Mouse (Mus musculus) forebrain, postnatal 0 days (tissue): ENCODE measurements at regions not wholly inside any gene's neighbourhood (a gene's known extent, or its start where the extent isn't known, plus 50 kb on each side); places are given as distances from the start of the nearest gene placed in this dataset.

ENCODE experiments used
- ATAC-seq: fragments of 200-750 bp; cut with Nextera tagmentation; 2 replicates; pipeline ENCODE4 v1.8.0; 2017; ENCODE audit warnings: mild to moderate bottlenecking, moderate library complexity
- DNase-seq: peaks from one replicate; pipeline ENCODE4 v3.0.0-alpha.2; 2015
- H3K27ac ChIP-seq: fragments of 300-500 bp; sonication (generic); 2 replicates; pipeline ENCODE4 v1.5.1; 2014; ENCODE audit warnings: low read depth, mild to moderate bottlenecking, antibody characterized with exemption, low read length, moderate library complexity, mixed read lengths
- H3K27me3 ChIP-seq: fragments of 300-500 bp; sonication (generic); 2 replicates; pipeline ENCODE4 v1.6.1; 2014; ENCODE audit warnings: mild to moderate bottlenecking, low read length, mixed read lengths; ENCODE audit not compliant: insufficient read depth
- H3K36me3 ChIP-seq: fragments of 300-500 bp; sonication (generic); 2 replicates; pipeline ENCODE4 v1.6.1; 2014; ENCODE audit warnings: mild to moderate bottlenecking, moderate library complexity; ENCODE audit not compliant: insufficient read depth
- H3K4me1 ChIP-seq: fragments of 300-500 bp; sonication (generic); 2 replicates; pipeline ENCODE4 v1.6.1; 2014; ENCODE audit warnings: antibody characterized with exemption; ENCODE audit not compliant: insufficient read depth
- H3K4me2 ChIP-seq: fragments of 300-500 bp; sonication (generic); 2 replicates; pipeline ENCODE4 v1.6.1; 2014; ENCODE audit warnings: low read depth, mild to moderate bottlenecking, moderate library complexity
- H3K4me3 ChIP-seq: fragments of 300-500 bp; sonication (generic); 2 replicates; pipeline ENCODE4 v1.5.1; 2014; ENCODE audit warnings: low read depth, low read length, mixed read lengths
- H3K9ac ChIP-seq: fragments of 300-500 bp; sonication (generic); 2 replicates; pipeline ENCODE4 v1.6.1; 2014; ENCODE audit warnings: mild to moderate bottlenecking
- H3K9me3 ChIP-seq: fragments of 300-500 bp; sonication (generic); 2 replicates; pipeline ENCODE4 v1.6.1; 2016; ENCODE audit warnings: low read length
- CTCF ChIP-seq: sonication (generic); IDR thresholded peaks from 2 replicates; pipeline ENCODE4 v1.5.1; 2016; ENCODE audit warnings: antibody characterized with exemption, control low read depth, low read depth
- WGBS: fragments of 180-500 bp; shearing (Covaris S2); extraction: QIAGEN DNeasy Blood & Tissue Kit; methylation state at CpG from one replicate; pipeline ENCODE4 v1.1.7; 2014; 5-methylcytosine and 5-hydroxymethylcytosine counted together

- Histone ChIP-seq H3K27ac (no peak overlapping the region), H3K9ac (no peak overlapping the region), H3K27me3 (no peaks in the 10 kb centered on the region), H3K9me3 (no peaks in the 10 kb centered on the region), H3K4me1 (no peaks in the 10 kb centered on the region), H3K4me3 (no peak overlapping the region), H3K36me3 (no peaks in the 10 kb centered on the region), H3K4me2 (no peak overlapping the region)
- TF ChIP-seq CTCF: no peak
- WGBS: 65% methylated on average over 2 of the region's 2 CpGs
- peak; percentile 17 for DNase-seq
- peak; percentile 54 for ATAC-seq
These were observed 231.4 kb downstream of the Lpin1 start for GRCm38 (mm10) chr12:16379415-16379814.

GRCm38 (mm10) chr12:16378501-16378900, 232.3 kb downstream of the Lpin1 start:
- H3K36me3 ChIP-seq: no peaks in the 10 kb centered on the region
- H3K4me3 ChIP-seq: no peak overlapping the region
- DNase-seq (no peak), ATAC-seq (no peak)
- H3K27me3 ChIP-seq: no peaks in the 10 kb centered on the region
- no peaks in the 10 kb centered on the region for H3K9me3 ChIP-seq
- no peak overlapping the region for H3K27ac ChIP-seq
- TF ChIP-seq CTCF: no peak
- 90% methylated on average over 3 of the region's 3 CpGs for WGBS
- no peak overlapping the region for H3K9ac ChIP-seq
- no peaks in the 10 kb centered on the region for H3K4me1 ChIP-seq
- H3K4me2 ChIP-seq: no peak overlapping the region

GRCm38 (mm10) chr12:16374331-16374996, 236.3 kb downstream of the Lpin1 start:
- no peaks in the 10 kb centered on the region for H3K4me1 ChIP-seq
- no peak overlapping the region for H3K4me3 ChIP-seq
- no peak for ATAC-seq
- WGBS: 82% methylated on average over 4 of the region's 4 CpGs
- H3K9me3 ChIP-seq: no peaks in the 10 kb centered on the region
- no peak overlapping the region for H3K27ac ChIP-seq
- no peak for DNase-seq
- TF ChIP-seq CTCF: no peak
- H3K4me2 ChIP-seq: no peak overlapping the region
- H3K9ac ChIP-seq: no peak overlapping the region
- no peaks in the 10 kb centered on the region for H3K36me3 ChIP-seq
- H3K27me3 ChIP-seq: no peaks in the 10 kb centered on the region

- Histone ChIP-seq H3K9me3 (no peaks in the 10 kb centered on the region), H3K36me3 (no peaks in the 10 kb centered on the region), H3K27me3 (no peaks in the 10 kb centered on the region), H3K4me3 (no peak overlapping the region), H3K4me2 (no peak overlapping the region), H3K27ac (no peak overlapping the region), H3K4me1 (no peaks in the 10 kb centered on the region), H3K9ac (no peak overlapping the region)
- 74% methylated on average over 7 of the region's 7 CpGs for WGBS
- peak; percentile 77 for ATAC-seq
- no peak for TF ChIP-seq CTCF
- DNase-seq: peak; percentile 21
These were observed 240.7 kb downstream of the Lpin1 start for GRCm38 (mm10) chr12:16370061-16370460.

GRCm38 (mm10) chr12:16362341-16362740, 248.4 kb downstream of the Lpin1 start:
- H3K4me2 ChIP-seq: no peak overlapping the region
- no peak overlapping the region for H3K27ac ChIP-seq
- H3K9me3 ChIP-seq: 0 out of 2 replicates have a peak, but pooled peaks cover 9% of the 10 kb centered on the region
- no peaks in the 10 kb centered on the region for H3K4me1 ChIP-seq
- H3K9ac ChIP-seq: no peak overlapping the region
- ATAC-seq: no peak
- no peaks in the 10 kb centered on the region for H3K27me3 ChIP-seq
- no peaks in the 10 kb centered on the region for H3K36me3 ChIP-seq
- H3K4me3 ChIP-seq: no peak overlapping the region
- DNase-seq: no peak
- TF ChIP-seq CTCF: no peak

GRCm38 (mm10) chr12:16358831-16359230, 251.9 kb downstream of the Lpin1 start:
- ATAC-seq: no peak
- H3K9me3 ChIP-seq: 0 out of 2 replicates have a peak, but pooled peaks cover 9% of the 10 kb centered on the region
- no peak for TF ChIP-seq CTCF
- H3K36me3 ChIP-seq: no peaks in the 10 kb centered on the region
- no peaks in the 10 kb centered on the region for H3K27me3 ChIP-seq
- DNase-seq: no peak
- 5% methylated on average over 1 of the region's 1 CpGs for WGBS
- H3K9ac ChIP-seq: no peak overlapping the region
- H3K27ac ChIP-seq: no peak overlapping the region
- no peaks in the 10 kb centered on the region for H3K4me1 ChIP-seq
- H3K4me3 ChIP-seq: no peak overlapping the region
- H3K4me2 ChIP-seq: no peak overlapping the region

GRCm38 (mm10) chr12:16354711-16355110, 256.1 kb downstream of the Lpin1 start:
- Histone ChIP-seq H3K9me3 (no peaks in the 10 kb centered on the region), H3K27ac (no peak overlapping the region), H3K4me2 (no peak overlapping the region), H3K27me3 (no peaks in the 10 kb centered on the region), H3K4me3 (no peak overlapping the region), H3K36me3 (no peaks in the 10 kb centered on the region), H3K9ac (no peak overlapping the region), H3K4me1 (no peaks in the 10 kb centered on the region)
- no peak for TF ChIP-seq CTCF
- ATAC-seq (no peak), DNase-seq (no peak)
- 79% methylated on average over 1 of the region's 1 CpGs for WGBS
